Mouse (Mus musculus) right cerebral cortex, adult 18-20 months (tissue): ENCODE results near the gene Creb3l4.

Experiments used
- DNase-seq: peaks from one replicate; pipeline ENCODE4 v3.0.0; 2022; ENCODE audit warnings: mixed read lengths

Gene Creb3l4

GRCm38 (mm10) chr3:90224331-90224730 is 19.0 kb downstream of the Creb3l4 start:
- no peak for DNase-seq

- no peak for DNase-seq
These were observed 20.4 kb downstream of the Creb3l4 start for GRCm38 (mm10) chr3:90222941-90223340.

DNA sequence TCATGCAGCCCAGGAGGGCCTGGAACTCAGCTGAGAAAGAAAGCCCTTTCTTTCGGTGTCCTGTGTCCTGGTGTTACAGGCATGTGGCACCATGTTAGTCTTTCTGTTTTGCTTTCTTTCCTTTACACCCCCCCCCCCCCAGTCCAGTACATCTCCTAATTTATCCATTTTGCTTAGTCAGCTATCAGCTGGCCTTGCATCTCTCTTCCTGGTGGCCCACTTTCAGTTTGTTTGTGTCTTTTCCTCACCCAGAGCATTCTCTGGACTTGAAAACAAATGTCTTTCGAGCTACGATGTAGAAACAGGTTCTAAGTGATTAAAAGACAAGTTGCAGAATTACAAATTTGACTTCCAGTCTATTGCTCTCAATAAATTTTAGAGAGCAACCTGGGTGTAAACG is 20.9 kb downstream of the Creb3l4 start:
- no peak for DNase-seq

DNA sequence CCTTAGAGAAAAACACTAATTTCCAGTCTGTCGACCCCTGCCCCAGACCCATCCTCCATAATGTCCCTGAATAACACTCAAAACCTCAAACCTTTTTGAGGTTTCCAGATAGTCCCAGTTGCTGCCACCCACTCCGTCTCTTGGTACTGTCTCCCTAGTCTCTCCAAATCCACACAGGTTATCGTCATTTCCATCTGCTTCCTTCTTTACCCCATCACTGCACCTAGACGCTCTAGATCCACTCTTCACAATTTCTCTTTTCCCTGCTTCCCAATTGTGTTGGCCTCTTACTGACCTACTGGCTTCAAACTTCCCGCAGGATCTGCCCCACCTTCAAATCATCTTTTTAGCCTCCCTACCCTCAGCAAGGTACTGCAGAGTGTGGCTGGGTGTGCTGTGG is 22.2 kb downstream of the Creb3l4 start:
- no peak for DNase-seq

GRCm38 (mm10) chr3:90220531-90220951 is 22.8 kb downstream of the Creb3l4 start:
- peak; percentile 35 for DNase-seq

DNA sequence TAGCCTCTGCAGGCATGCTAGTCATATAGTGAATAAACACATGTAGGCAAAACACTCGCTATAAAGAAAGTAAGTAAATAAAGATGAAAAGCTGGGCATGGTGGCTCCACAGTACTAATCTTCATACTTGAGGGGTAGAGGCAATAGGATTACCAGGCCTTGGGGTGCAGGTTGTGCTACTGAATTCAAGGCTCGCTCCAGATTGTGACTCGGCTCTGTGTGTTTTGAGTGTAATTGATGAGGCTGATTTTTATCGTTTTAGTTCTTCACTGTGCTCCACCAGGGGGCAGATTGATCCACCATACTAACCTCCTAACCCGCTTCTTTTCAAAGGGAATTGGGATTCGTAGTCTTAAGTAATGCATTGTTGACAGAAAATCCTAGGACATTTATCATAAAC is 23.2 kb downstream of the Creb3l4 start:
- DNase-seq = peak; percentile 26

DNA sequence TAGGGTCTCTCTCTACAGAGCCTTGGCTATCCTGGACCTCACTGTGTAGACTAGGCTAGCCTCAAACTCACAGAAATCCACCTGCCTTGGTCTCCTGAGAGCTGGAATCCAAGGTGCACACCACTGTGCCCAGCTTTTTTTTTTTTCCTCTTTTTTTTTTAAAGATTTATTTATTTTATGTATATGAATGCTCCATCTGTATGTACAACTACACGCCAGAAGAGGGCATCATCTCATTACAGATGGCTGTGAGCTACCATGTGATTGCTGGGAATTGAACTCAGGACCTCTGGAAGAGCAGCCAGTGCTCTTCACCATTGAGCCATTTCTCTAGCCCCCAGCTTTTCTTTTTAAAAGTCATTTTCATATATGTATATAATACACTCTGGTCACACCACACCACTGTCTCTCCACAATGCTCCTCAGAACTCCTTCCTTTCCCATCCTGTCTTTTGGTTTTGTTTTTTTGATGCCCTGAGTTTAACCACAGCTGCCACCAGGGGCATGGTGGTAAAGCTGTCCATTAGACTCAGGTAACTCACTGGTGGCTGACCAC is 27.4 kb downstream of the Creb3l4 start:
- no peak for DNase-seq

GRCm38 (mm10) chr3:90213956-90214684 is 29.2 kb downstream of the Creb3l4 start:
- DNase-seq = peak; percentile 13

DNA sequence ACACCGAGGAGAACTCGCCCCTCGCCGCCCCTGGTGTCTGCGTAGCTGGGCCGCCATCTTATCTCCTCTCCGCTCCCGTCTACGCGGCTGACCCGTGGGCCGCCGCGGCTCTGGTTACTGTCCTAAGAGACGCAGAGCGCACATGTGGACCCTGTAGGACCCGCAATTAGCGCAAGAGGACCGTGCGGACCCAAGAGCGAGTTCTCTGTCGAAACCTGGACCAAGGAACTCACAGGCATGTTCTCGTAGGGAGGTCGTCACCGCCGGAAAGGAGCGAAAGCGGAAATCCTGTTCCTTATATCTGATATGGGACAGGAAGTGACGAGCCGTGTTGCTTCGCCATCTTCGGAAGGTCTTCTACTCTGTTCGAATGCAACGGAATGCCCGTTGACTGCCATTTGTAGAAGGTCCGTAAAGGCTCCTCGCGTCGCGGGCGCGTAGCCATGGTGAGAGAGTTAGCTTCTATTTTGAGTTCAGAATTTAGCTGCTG is 29.9 kb downstream of the Creb3l4 start, which contains the start of the genes Rps27 and Rab13:
Gene Rps27, minus strand, starts transcription at position 275 of the 490 bp plus-strand sequence.
Gene Rab13, plus strand, starts transcription at position 319 of the 490 bp plus-strand sequence.
- peak; percentile 93 for DNase-seq

GRCm38 (mm10) chr3:90212723-90213122 is 30.6 kb downstream of the Creb3l4 start:
- DNase-seq = no peak

DNA sequence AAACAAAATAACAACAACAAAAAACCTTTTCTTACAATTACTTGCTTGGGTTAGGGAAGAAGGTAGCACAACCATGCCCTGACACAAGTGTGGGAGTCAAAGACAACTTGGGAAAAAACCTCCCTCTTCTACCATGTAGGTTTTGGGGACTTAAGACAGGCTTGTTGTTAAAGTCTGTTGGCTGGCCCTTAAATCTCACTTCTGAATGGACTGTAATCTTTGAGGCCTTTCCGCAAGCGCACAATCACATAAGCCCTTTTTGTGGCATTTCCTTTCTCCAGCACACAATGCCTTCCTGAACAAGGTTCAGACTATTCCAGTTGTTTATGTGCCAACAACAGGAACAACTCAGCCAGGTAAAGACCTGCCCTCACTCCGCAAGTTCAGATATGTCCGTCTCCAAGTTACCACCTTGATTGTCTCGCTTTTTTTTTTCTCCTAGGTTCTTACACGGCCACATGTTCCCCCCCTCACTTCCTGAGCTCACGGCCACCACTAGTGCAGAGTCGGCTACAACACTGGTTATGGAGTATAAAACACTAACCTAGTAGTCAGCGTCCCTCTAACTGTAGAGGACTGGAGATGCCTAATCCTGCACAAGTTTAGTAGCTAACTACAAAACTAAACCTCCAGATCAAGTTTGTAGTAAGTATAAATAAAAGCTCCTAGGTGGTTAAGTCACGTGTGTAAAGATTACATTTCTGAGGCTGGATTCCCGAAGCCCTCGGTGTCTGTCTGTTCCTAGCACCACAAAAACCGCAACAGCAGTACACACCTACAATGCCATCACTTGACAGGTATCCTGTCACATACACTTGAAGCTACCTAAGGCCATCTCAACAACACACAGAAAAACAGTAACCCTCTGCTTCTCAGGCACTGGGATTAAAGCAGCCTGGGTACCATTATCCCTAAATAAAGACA is 31.6 kb downstream of the Creb3l4 start:
- no peak for DNase-seq

- no peak for DNase-seq
These were observed 33.3 kb downstream of the Creb3l4 start for GRCm38 (mm10) chr3:90209908-90210566.

DNA sequence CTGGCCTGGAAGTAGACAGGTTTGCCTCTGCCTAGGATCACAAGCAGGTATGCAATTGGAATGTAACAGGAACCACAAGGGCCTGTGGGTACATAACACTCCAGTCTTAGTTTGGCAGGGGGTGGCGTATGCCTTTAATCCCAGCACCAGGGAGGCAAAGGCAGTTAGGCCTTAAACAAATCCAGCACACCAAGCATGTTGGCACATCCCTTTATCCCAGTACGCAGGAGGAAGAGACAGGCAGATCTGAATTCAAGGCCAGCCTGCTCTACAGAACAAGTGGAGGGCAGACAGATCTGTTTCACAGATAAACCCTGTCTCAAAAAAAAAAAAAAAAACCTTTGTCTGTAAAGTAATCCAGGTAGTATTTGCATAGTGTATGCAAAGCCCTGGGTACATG is 34.6 kb downstream of the Creb3l4 start:
- no peak for DNase-seq

- DNase-seq = no peak
These were observed 38.7 kb downstream of the Creb3l4 start for GRCm38 (mm10) chr3:90204582-90204981.

GRCm38 (mm10) chr3:90203619-90204018 is 39.7 kb downstream of the Creb3l4 start:
- DNase-seq = no peak

DNA sequence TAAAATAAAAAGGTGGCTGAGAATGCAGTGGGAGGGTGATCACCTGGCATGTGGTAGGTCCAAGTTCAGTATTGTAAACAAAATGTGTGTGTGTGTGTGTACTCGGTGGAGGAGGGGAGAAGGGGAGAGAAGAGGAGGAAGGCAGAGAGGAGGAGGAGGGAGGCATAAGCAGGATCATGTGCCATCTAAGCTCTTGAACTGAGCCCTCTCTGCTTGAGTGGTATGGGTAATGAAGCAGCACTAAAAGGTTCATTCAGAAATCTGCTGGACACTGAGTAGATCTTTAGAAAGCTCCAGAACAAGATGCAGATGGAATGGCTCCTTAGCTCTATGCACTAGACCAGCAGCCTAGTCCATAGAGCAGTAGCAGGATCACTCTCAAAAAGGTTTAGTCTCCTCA is 40.4 kb downstream of the Creb3l4 start:
- no peak for DNase-seq

- no peak for DNase-seq
These were observed 45.8 kb downstream of the Creb3l4 start for GRCm38 (mm10) chr3:90197548-90197947.

DNA sequence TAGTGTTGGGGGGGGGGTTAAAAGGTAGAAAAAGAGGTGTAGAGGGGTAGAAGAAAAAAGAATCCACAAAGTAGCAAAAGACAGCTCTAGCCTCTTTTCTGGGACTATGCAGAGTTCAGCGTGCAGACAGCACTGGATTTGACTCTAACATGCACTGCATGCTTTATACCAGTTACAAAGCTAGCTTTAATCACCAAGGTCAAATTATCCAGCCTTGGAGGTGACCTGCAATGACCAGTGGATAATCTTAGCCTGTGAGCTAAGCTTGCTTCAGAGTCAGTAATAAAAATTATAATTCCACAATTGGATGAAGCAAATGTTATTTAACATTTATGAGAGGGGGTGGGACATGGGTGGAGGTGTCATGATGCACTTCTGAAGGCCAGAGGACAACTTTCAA is 47.7 kb downstream of the Creb3l4 start:
- DNase-seq = no peak

DNA sequence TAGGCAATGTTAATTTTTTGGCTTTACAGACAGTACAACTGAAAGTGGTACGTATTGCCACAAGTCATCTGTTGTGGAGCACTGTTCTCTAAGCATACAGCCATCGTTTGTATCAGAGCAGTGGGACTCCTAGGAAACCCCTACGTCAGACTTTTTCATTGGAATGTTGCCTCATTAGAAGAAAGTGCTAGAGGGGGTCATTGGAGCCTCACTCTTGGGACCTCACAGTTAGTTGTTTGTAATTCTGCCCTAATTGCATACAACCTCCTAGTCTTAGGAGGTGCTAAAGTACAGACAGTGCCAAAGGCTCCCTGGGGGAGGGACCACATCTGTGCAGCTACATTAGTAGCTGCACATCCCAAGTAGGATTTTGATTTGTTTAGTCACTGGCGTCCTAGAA is 48.6 kb downstream of the Creb3l4 start:
- no peak for DNase-seq

- no peak for DNase-seq
These were observed 52.3 kb downstream of the Creb3l4 start for GRCm38 (mm10) chr3:90190859-90191510.
